Mouse (Mus musculus) lung, postnatal 0 days (tissue): ENCODE data around the gene Hoxc8. TPM values are rescaled to one million over a fixed set of nuclear protein-coding genes. Genes with fewer than 3 reads are reported as not detected.
A peak's percentile ranks its signal among the peaks of the same experiment; 100 is the strongest.

Experiments used
- ATAC-seq: fragments of 200-750 bp; cut with Nextera tagmentation; 2 replicates; pipeline ENCODE4 v1.8.0; 2017; ENCODE audit warnings: moderate library complexity
- DNase-seq: peaks from one replicate; pipeline ENCODE4 v3.0.0-alpha.2; 2016; ENCODE audit warnings: low spot score
- H3K27ac ChIP-seq: fragments of 300-500 bp; sonication (generic); 2 replicates; pipeline ENCODE4 v1.5.1; 2014; ENCODE audit warnings: antibody characterized with exemption, mild to moderate bottlenecking, low read length, mixed read lengths
- H3K27me3 ChIP-seq: fragments of 300-500 bp; sonication (generic); replicated peaks from 2 replicates; pipeline ENCODE4 v1.6.1; 2014; ENCODE audit warnings: low read length, mixed read lengths; ENCODE audit not compliant: insufficient read depth
- H3K36me3 ChIP-seq: fragments of 300-500 bp; sonication (generic); 2 replicates; pipeline ENCODE4 v1.6.1; 2014; ENCODE audit warnings: low read length, mixed read lengths; ENCODE audit not compliant: insufficient read depth
- H3K4me1 ChIP-seq: fragments of 300-500 bp; sonication (generic); 2 replicates; pipeline ENCODE4 v1.6.1; 2014; ENCODE audit warnings: antibody characterized with exemption, low read depth, low read length, mixed read lengths; ENCODE audit not compliant: insufficient read depth
- H3K4me2 ChIP-seq: fragments of 300-500 bp; sonication (generic); replicated peaks from 2 replicates; pipeline ENCODE4 v1.6.1; 2014; ENCODE audit warnings: low read depth, mild to moderate bottlenecking, low read length, moderate library complexity, mixed read lengths
- H3K4me3 ChIP-seq: fragments of 300-500 bp; sonication (generic); 2 replicates; pipeline ENCODE4 v1.5.1; 2014; ENCODE audit warnings: low read depth, low read length
- H3K9ac ChIP-seq: fragments of 300-500 bp; sonication (generic); replicated peaks from 2 replicates; pipeline ENCODE4 v1.6.1; 2014; ENCODE audit warnings: low read depth, mild to moderate bottlenecking
- H3K9me3 ChIP-seq: fragments of 300-500 bp; sonication (generic); 2 replicates; pipeline ENCODE4 v1.6.1; 2016; ENCODE audit warnings: low read length, mixed read lengths
- CTCF ChIP-seq: IDR thresholded peaks from 2 replicates; pipeline ENCODE4 v1.5.1; 2016; ENCODE audit warnings: antibody characterized with exemption, mild to moderate bottlenecking
- EP300 ChIP-seq: IDR thresholded peaks from 2 replicates; pipeline ENCODE4 v1.6.1; 2016; ENCODE audit warnings: antibody characterized with exemption, mild to moderate bottlenecking, control low read depth
- WGBS: fragments of 180-500 bp; shearing (Covaris S2); extraction: QIAGEN DNeasy Blood & Tissue Kit; methylation state at CpG from one replicate; pipeline ENCODE4 v1.1.7; 2014; 5-methylcytosine and 5-hydroxymethylcytosine counted together
- polyA plus RNA-seq: library from polyadenylated mRNA; unstranded; fragments of >200 nt; fragmentation: Nextera tagmentation; extraction: Ambion mirVana; gene quantifications from 2 replicates; pipeline ENCODE4 v1.2.1, GENCODE M21; 2015

Gene Hoxc8
- polyA plus RNA-seq, 1 experiment from 2014 or later: not detected

DNA sequence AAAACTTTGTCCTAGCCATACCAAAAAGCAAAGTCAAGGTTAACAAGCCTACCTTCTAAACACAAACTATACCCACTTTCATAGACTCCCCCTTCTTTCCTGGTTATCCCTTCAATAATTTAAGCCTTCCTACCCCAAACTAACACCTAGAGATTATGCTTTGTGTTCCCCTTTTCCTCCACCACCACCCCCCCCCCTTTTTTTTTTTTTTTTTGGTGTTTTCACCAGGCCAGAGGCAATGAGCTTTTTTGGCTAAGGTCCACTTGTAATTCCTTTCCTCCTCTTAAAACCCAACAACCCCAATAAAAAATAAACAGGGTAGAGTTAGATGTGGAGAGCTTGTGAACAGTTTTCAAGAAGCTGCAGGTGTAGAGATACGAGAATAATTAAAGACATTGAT, 21.1 kb upstream of the Hoxc8 start:
- Histone ChIP-seq H3K4me2 (no peak overlapping the region), H3K36me3 (no peaks in the 10 kb centered on the region), H3K27ac (no peak overlapping the region), H3K9ac (no peak overlapping the region), H3K4me1 (no peaks in the 10 kb centered on the region), H3K4me3 (no peak overlapping the region), H3K9me3 (no peaks in the 10 kb centered on the region), H3K27me3 (peaks cover 88% of the 10 kb centered on the region)
- ATAC-seq: no peak
- WGBS: 32% methylated on average over 1 of the region's 1 CpGs
- no peak for DNase-seq
- TF ChIP-seq CTCF: no peak
- TF ChIP-seq EP300: no peak

DNA sequence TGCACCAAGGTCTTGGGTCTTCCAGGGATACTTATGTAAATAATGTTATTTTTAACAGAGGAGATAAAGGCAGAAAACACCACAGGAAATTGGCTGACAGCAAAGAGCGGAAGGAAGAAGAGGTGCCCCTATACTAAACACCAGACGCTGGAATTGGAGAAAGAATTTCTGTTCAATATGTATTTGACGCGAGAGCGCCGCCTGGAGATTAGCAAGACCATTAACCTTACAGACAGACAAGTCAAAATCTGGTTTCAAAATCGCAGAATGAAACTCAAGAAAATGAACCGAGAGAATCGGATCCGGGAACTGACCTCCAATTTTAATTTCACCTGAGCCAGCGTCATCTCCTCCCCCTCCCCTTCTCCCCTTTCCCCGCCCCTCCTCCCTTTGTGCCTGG, 19.7 kb upstream of the Hoxc8 start:
- Histone ChIP-seq H3K9me3 (no peaks in the 10 kb centered on the region), H3K27ac (no peak overlapping the region), H3K27me3 (peaks cover 85% of the 10 kb centered on the region), H3K4me3 (no peak overlapping the region), H3K4me1 (no peaks in the 10 kb centered on the region), H3K9ac (no peak overlapping the region), H3K4me2 (no peak overlapping the region), H3K36me3 (no peaks in the 10 kb centered on the region)
- WGBS: under 1% methylated on average over 12 of the region's 12 CpGs
- no peak for ATAC-seq
- peak; percentile 47 for DNase-seq
- TF ChIP-seq EP300: no peak
- TF ChIP-seq CTCF: peak; percentile 51

DNA sequence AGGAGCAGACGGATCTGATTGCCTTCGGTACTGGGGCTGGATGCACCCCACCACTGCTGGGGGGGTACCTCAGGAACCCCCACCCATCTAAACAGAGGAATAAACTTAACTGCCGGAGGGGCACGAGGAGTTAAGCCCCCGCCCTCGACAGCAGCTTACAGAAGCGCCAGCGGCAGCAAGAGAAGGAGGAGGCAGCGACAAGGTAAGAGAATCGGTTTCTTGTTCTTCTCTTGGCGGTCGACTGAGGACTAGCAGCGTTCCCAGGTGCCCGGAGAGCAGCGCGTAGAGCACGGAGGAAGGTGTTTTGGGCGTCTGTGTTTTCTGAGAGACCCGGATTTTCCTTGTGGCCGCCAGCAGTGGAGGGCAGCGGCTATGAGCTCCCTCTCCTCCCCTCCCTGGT, 18.2 kb upstream of the Hoxc8 start:
- Histone ChIP-seq H3K9me3 (no peaks in the 10 kb centered on the region), H3K36me3 (no peaks in the 10 kb centered on the region), H3K9ac (no peak overlapping the region), H3K4me2 (no peak overlapping the region), H3K27me3 (peaks cover 84% of the 10 kb centered on the region), H3K27ac (no peak overlapping the region), H3K4me3 (no peak overlapping the region), H3K4me1 (no peaks in the 10 kb centered on the region)
- no peak for TF ChIP-seq CTCF
- no peak for TF ChIP-seq EP300
- no peak for ATAC-seq
- WGBS: 2% methylated on average over 19 of the region's 21 CpGs
- no peak for DNase-seq

DNA sequence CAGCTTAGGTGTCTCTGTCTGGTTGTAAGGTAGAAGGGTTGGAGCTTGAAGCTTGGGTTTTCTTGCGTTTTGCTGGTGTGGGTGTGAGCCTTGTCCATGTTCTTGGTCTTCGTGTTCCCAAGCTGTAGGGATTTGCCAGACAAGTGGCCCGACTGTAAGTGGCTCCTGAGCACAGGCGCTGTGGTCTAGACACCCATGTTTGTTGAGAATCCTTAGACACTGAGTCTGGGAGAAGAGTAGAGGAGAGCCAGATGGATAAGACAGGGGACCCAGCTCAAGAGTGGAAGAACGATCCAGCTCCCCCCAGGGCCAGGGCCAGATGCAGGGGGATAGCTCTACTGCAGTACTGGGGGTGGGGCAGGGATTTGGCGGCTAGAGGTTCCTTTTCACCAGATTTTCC, 17.7 kb upstream of the Hoxc8 start:
- DNase-seq (no peak), ATAC-seq (no peak)
- WGBS: 1% methylated on average over 6 of the region's 6 CpGs
- Histone ChIP-seq H3K27me3 (peaks cover 84% of the 10 kb centered on the region), H3K9me3 (no peaks in the 10 kb centered on the region), H3K9ac (no peak overlapping the region), H3K27ac (no peak overlapping the region), H3K36me3 (no peaks in the 10 kb centered on the region), H3K4me1 (no peaks in the 10 kb centered on the region), H3K4me2 (no peak overlapping the region), H3K4me3 (no peak overlapping the region)
- TF ChIP-seq EP300: no peak
- TF ChIP-seq CTCF: no peak

DNA sequence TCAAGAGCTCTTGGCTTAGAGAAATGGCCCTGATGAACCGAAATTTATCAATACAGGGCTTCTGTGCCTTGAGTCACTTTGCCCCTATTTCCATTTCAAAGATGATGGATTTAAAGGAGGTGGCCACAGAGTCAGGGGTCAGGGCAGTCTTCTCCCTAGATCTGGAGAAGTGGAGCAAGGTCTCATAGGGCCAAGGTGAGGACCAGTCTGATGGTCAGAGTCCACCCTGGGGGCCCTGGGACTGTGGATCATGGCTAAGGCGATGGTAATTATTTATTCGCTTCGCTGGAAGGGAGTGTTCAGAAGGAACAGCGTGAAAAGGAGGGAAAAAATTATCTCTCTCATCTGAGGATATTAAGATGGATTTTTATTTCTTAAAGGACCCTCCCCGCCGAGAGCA, 15.4 kb upstream of the Hoxc8 start:
- H3K27me3 ChIP-seq: peaks cover 84% of the 10 kb centered on the region
- H3K9ac ChIP-seq: no peak overlapping the region

DNA sequence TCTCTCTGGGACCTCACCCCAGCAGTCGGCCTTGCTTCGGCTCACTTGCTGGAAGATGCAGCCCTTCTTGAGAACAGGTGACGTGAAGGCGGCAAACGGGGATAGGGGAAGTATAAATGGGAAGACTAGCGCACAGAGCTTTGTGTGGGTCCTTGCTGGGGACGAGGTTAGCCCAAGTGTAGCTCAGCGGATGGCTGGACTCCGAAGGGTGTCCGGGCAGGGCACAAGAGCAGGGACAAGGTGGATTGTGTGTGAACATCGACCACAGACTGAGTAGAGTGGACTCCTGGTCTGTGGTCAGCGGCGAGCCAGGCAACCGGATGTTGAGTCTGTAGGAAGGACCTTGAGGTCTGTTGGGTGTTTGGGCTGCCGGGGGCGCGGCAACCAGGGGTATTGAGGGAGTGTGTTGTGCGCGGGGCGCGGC, 14.7 kb upstream of the Hoxc8 start:
- Histone ChIP-seq H3K4me3 (no peak overlapping the region), H3K9ac (no peak overlapping the region), H3K4me1 (no peaks in the 10 kb centered on the region), H3K9me3 (no peaks in the 10 kb centered on the region), H3K4me2 (no peak overlapping the region), H3K27ac (no peak overlapping the region), H3K36me3 (no peaks in the 10 kb centered on the region), H3K27me3 (peaks cover 81% of the 10 kb centered on the region)
- 1% methylated on average over 21 of the region's 21 CpGs for WGBS
- DNase-seq: no peak
- ATAC-seq: no peak
- TF ChIP-seq EP300: no peak

More for the DNA sequence above, 15.4 kb upstream of the Hoxc8 start:
- no peak for TF ChIP-seq CTCF
- Histone ChIP-seq H3K27ac (no peak overlapping the region), H3K36me3 (no peaks in the 10 kb centered on the region), H3K4me2 (no peak overlapping the region), H3K4me1 (no peaks in the 10 kb centered on the region), H3K9me3 (no peaks in the 10 kb centered on the region), H3K4me3 (no peak overlapping the region)
- ATAC-seq (no peak), DNase-seq (no peak)
- 9% methylated on average over 7 of the region's 7 CpGs for WGBS

DNA sequence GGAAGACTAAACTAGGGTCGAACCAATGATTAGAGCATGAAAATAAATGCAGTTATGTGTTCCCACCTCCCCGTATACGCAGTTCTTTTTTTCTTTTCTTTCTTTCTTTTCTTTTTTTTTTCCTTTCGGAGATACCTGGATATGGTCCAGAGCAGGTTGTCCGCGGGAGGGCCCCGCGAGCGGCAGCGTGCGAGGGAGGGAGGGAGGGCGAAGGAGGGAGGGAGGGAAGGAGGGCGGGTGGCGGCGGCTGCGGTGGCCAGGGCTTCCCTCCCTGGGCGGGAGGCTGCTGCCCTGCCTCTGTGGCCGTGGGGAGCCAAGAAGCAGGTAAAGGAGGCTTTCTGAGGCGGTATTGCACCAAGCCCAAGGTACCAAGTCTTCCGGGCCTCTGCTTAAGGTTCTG, 14.2 kb upstream of the Hoxc8 start, which contains the start of gene Hoxc9:
Gene Hoxc9 (plus strand): TSS at position 269 of the 400 bp plus-strand sequence.
- peaks cover 81% of the 10 kb centered on the region for H3K27me3 ChIP-seq
- H3K9me3 ChIP-seq: no peaks in the 10 kb centered on the region
- H3K4me1 ChIP-seq: no peaks in the 10 kb centered on the region
- WGBS: 2% methylated on average over 16 of the region's 20 CpGs
- ATAC-seq: no peak
- no peak within 1 kb of the TSS for H3K9ac ChIP-seq
- TF ChIP-seq CTCF (no peak), EP300 (no peak)
- H3K4me3 ChIP-seq: peak within 1 kb of the TSS; percentile 35
- peak within 1 kb of the TSS; percentile 49 for H3K4me2 ChIP-seq
- no peak within 1 kb of the TSS for H3K27ac ChIP-seq
- H3K36me3 ChIP-seq: no peaks in the 10 kb centered on the region
- DNase-seq: no peak
